Mouse (Mus musculus): Measurements from ENCODE around the gene Rhobtb3. TPM values are rescaled to one million over a fixed set of nuclear protein-coding genes. Genes with fewer than 3 reads are reported as not detected.

Gene Rhobtb3
- polyA plus RNA-seq, 1 experiment, result 11.0 TPM

DNA sequence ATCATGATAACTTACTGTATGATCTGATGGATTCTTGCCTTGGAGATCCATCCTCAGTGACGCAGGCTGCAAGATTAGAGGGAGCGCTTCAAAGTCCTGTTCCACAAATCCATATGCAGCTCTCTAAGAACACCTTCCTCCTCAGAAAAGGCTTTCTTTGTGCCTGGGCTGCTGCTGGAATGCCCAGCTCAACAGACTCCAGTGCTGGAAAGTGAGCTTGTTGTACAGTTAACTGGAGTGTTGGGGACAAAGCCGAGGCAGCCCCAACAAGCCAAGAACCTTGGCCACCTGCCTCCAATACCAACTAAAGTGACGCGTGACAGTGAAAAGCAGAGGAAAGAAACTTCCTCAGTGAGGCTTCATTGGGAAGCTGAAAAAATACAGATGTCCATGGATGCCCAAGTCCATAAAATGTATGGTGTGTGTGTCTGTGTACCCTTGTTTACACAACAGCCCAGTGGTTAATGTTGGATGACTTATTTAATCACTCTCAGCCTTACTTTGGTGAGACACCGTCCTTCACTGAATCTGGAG, 102.9 kb downstream of the Rhobtb3 start:
- Histone ChIP-seq H3K4me3 (replicated peaks; ENCODE audit: control insufficient read depth, low read depth, low read length) (peak overlapping the region; percentile 80), H3K4me1 (ENCODE audit: control insufficient read depth, insufficient read depth, low read length) (peaks cover 2% of the 10 kb centered on the region; the same call in 1 of the 2 replicates), H3K27ac (ENCODE audit: control insufficient read depth, insufficient read depth, low read depth, low read length, poor library complexity) (peak overlapping the region; percentile 16; the same call in 1 of the 2 replicates)
- 13% methylated on average over 6 of the region's 6 CpGs for WGBS
- TF ChIP-seq CTCF (IDR thresholded peaks at IDR 0.05; ENCODE audit: control insufficient read depth, insufficient read depth, low read length), result no peak
- no peak for TF ChIP-seq POLR2A (IDR thresholded peaks at IDR 0.05; ENCODE audit: borderline replicate concordance, control insufficient read depth, low read depth, low read length)

DNA sequence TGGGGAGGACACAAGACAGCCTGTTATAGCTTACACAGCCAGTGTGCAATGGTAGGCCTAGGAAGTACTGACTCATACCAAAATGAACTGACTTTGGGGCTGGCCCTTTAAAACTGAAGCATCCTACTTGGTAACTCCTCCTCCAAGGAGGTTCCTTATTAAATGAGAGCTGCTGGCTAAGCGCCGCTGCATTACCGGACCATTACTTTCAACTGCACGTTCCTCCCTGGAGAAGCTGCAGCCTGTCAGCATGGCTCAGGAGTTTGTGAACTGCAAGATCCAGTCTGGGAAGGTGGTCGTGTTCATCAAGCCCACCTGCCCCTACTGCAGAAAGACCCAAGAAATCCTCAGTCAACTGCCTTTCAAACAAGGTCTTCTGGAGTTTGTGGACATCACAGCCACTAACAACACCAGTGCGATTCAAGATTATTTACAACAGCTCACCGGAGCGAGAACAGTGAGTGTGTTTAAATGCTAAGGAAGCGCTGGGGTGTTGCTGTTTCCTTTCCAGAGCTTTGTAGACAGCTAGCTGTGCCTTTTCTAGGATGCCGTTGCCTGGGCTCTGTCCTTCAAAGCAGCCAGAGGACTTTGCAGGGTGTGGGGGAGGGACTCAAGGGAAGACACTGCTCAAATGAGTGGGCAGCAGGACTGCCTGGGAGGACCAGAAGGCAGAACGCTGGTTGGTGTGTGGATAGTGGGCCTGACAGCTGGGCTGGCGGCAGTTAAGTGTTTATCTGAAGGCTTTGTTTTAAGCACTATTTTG, 103.8 kb downstream of the Rhobtb3 start, which contains the start of gene Glrx:
TSS of gene Glrx (plus strand) at position 150 of the 763 bp plus-strand sequence.
- WGBS, result 0% methylated on average over 12 of the region's 12 CpGs
- Histone ChIP-seq H3K27ac (ENCODE audit: control insufficient read depth, insufficient read depth, low read depth, low read length, poor library complexity) (peak within 1 kb of the TSS; percentile 77), H3K4me1 (ENCODE audit: control insufficient read depth, insufficient read depth, low read length) (peaks cover 2% of the 10 kb centered on the region; the same call in 1 of the 2 replicates), H3K4me3 (replicated peaks; ENCODE audit: control insufficient read depth, low read depth, low read length) (peak within 1 kb of the TSS; percentile 80)
- TF ChIP-seq POLR2A (IDR thresholded peaks at IDR 0.05; ENCODE audit: borderline replicate concordance, control insufficient read depth, low read depth, low read length), result peak; percentile 57; the same call in 1 of the 2 replicates
- no peak for TF ChIP-seq CTCF (IDR thresholded peaks at IDR 0.05; ENCODE audit: control insufficient read depth, insufficient read depth, low read length)

DNA sequence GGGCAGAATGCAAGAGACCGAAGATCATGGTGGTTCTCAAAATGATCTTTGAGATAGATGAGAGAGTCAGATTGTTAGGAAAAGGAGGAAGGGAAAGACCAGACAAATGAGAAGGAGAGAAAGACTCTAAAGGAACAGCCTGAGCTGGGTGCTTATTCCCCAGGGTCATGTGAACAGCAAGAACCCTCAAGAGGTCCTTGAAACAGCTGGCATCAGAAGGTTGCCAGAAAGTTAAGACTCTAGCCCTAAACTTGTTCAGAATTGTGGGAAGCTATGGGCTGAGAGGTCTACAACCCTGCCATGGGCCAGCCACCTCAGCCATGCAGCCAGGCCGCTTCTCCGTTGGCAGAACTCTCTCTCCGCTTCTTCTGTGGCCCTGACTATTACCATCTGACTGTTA, 105.2 kb downstream of the Rhobtb3 start:
- H3K4me3 ChIP-seq (replicated peaks; ENCODE audit: control insufficient read depth, low read depth, low read length), result no peak overlapping the region
- no peak overlapping the region for H3K27ac ChIP-seq (ENCODE audit: control insufficient read depth, insufficient read depth, low read depth, low read length, poor library complexity)
- WGBS, result 83% methylated on average over 4 of the region's 4 CpGs
- no peaks in the 10 kb centered on the region; the same call in 1 of the 2 replicates for H3K4me1 ChIP-seq (ENCODE audit: control insufficient read depth, insufficient read depth, low read length)
- TF ChIP-seq POLR2A (IDR thresholded peaks at IDR 0.05; ENCODE audit: borderline replicate concordance, control insufficient read depth, low read depth, low read length) (no peak), CTCF (IDR thresholded peaks at IDR 0.05; ENCODE audit: control insufficient read depth, insufficient read depth, low read length) (no peak)

DNA sequence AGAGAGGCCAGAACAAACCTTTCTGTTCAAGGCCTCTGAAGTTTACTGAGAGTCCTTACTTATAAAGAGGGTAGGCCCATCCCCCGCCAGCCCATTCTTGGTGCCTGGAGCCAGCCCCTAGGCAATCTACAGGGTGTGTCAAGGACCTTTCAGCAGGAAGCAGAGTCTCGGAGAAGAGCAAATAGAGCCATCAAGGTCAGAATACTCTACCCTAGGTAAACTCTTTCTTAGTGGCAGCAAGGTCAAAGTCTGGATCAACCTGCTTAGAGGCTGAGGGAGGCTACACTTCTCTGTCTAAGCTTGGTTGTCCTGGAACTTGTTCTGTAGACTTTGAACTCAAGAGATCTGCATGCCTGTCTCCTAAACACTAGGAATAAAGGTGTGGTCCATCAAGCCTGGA, 108.3 kb downstream of the Rhobtb3 start:
- no peak overlapping the region for H3K4me3 ChIP-seq (replicated peaks; ENCODE audit: control insufficient read depth, low read depth, low read length)
- no peak overlapping the region for H3K27ac ChIP-seq (ENCODE audit: control insufficient read depth, insufficient read depth, low read depth, low read length, poor library complexity)
- TF ChIP-seq CTCF (IDR thresholded peaks at IDR 0.05; ENCODE audit: control insufficient read depth, insufficient read depth, low read length), result no peak
- TF ChIP-seq POLR2A (IDR thresholded peaks at IDR 0.05; ENCODE audit: borderline replicate concordance, control insufficient read depth, low read depth, low read length), result no peak
- 76% methylated on average over 2 of the region's 2 CpGs for WGBS
- H3K4me1 ChIP-seq (ENCODE audit: control insufficient read depth, insufficient read depth, low read length), result no peaks in the 10 kb centered on the region; the same call in 1 of the 2 replicates

DNA sequence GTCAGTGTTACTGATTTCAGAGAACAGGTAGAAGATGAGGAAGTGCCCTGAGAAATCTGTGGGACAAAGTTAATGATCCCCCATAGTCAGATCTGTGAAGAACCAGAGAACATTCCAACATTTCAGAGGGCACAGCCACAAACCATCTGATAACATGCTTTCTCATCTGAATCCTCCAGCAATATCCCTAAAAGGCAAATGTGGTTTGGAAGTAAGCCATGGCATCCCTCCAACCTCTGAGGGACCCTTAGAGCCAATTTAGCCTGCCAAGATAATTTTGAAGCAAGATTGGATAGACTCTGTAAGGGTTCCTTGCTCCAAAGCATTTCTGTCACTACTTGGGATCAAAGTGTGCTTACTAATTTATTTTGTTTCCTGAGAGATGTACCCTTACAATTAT, 110.2 kb downstream of the Rhobtb3 start:
- no peak overlapping the region for H3K4me3 ChIP-seq (replicated peaks; ENCODE audit: control insufficient read depth, low read depth, low read length)
- H3K4me1 ChIP-seq (ENCODE audit: control insufficient read depth, insufficient read depth, low read length), result no peaks in the 10 kb centered on the region; the same call in 1 of the 2 replicates
- TF ChIP-seq POLR2A (IDR thresholded peaks at IDR 0.05; ENCODE audit: borderline replicate concordance, control insufficient read depth, low read depth, low read length) (no peak), CTCF (IDR thresholded peaks at IDR 0.05; ENCODE audit: control insufficient read depth, insufficient read depth, low read length) (no peak)
- H3K27ac ChIP-seq (ENCODE audit: control insufficient read depth, insufficient read depth, low read depth, low read length, poor library complexity), result no peak overlapping the region

DNA sequence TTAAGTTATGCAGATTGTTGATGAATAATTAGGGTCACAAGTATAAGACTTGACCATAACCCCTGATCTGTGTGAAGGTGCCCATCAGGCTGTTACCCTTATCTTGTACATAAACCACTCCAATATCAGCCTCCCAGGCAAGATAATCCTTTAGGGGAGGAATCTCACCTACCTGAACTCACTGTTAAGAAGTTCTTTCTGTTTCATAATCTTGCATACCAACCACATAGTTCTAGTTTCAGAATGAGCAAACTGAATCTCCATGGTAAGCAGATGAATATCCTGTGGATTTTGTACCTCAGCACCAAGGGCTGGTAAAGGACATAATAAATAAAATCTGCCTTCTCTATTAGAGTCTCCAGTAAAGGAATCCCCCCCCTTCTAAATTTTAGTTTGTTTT, 111.0 kb downstream of the Rhobtb3 start:
- TF ChIP-seq POLR2A (IDR thresholded peaks at IDR 0.05; ENCODE audit: borderline replicate concordance, control insufficient read depth, low read depth, low read length) (no peak), CTCF (IDR thresholded peaks at IDR 0.05; ENCODE audit: control insufficient read depth, insufficient read depth, low read length) (no peak)
- Histone ChIP-seq H3K4me1 (ENCODE audit: control insufficient read depth, insufficient read depth, low read length) (no peaks in the 10 kb centered on the region; the same call in 1 of the 2 replicates), H3K4me3 (replicated peaks; ENCODE audit: control insufficient read depth, low read depth, low read length) (no peak overlapping the region), H3K27ac (ENCODE audit: control insufficient read depth, insufficient read depth, low read depth, low read length, poor library complexity) (no peak overlapping the region)

DNA sequence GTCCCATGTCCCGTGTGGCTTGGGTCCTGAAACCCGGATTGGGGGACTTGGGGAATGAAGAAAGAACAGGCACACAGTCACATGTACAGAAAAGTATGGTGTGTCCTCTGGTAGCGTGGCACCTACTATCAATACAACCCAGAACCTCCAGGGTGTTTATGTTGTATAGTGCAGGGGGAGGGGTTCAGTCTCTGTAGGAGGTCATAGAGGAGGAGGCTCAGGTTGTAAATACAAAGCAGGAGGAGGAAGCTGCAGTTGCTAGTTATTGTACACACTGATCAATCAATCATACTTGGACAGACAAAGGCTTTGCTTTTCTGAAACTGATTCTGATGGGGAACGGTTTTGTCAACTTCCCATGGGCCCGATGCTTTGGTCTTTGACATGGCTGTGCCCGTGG, 112.0 kb downstream of the Rhobtb3 start:
- Histone ChIP-seq H3K4me3 (replicated peaks; ENCODE audit: control insufficient read depth, low read depth, low read length) (no peak overlapping the region), H3K27ac (ENCODE audit: control insufficient read depth, insufficient read depth, low read depth, low read length, poor library complexity) (peak overlapping the region; percentile 36; the same call in 1 of the 2 replicates), H3K4me1 (ENCODE audit: control insufficient read depth, insufficient read depth, low read length) (no peaks in the 10 kb centered on the region; the same call in 1 of the 2 replicates)
- 62% methylated on average over 6 of the region's 6 CpGs for WGBS
- TF ChIP-seq CTCF (IDR thresholded peaks at IDR 0.05; ENCODE audit: control insufficient read depth, insufficient read depth, low read length), result no peak
- TF ChIP-seq POLR2A (IDR thresholded peaks at IDR 0.05; ENCODE audit: borderline replicate concordance, control insufficient read depth, low read depth, low read length), result no peak

DNA sequence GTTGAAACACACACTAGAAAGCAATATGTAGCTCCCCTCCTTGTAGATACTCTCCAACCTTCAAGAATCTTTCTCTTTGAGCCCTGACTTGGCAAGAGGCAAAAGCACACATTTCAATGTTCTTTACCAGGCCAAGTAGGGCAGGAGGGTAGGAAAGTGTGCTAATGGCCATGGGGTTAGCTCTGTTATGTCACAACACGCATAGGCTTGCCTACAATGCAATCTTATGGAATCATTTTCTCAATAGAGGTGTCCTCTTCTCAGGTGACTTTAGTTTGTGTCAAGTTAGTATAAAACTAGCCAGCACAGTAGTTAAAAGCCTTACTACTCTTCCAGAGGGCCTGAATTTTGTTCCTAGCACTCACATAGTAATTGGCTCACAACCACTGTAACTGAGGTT, 113.0 kb downstream of the Rhobtb3 start:
- WGBS, result 44% methylated on average over 1 of the region's 1 CpGs
- TF ChIP-seq CTCF (IDR thresholded peaks at IDR 0.05; ENCODE audit: control insufficient read depth, insufficient read depth, low read length), result no peak
- no peak for TF ChIP-seq POLR2A (IDR thresholded peaks at IDR 0.05; ENCODE audit: borderline replicate concordance, control insufficient read depth, low read depth, low read length)

More for the DNA sequence above, 113.0 kb downstream of the Rhobtb3 start:
- Histone ChIP-seq H3K4me3 (replicated peaks; ENCODE audit: control insufficient read depth, low read depth, low read length) (no peak overlapping the region), H3K4me1 (ENCODE audit: control insufficient read depth, insufficient read depth, low read length) (peaks cover under 1% of the 10 kb centered on the region; the same call in 1 of the 2 replicates), H3K27ac (ENCODE audit: control insufficient read depth, insufficient read depth, low read depth, low read length, poor library complexity) (no peak overlapping the region)
